Mouse (Mus musculus) right cerebral cortex, adult 2 months (tissue): ENCODE data around the gene Hemgn.

Experiments used
- DNase-seq, 2 experiments: peaks; one replicate each; pipeline ENCODE4 v3.0.0; 2021 to 2022; ENCODE audit warnings: low spot score in 2 of 2

Gene Hemgn

DNA sequence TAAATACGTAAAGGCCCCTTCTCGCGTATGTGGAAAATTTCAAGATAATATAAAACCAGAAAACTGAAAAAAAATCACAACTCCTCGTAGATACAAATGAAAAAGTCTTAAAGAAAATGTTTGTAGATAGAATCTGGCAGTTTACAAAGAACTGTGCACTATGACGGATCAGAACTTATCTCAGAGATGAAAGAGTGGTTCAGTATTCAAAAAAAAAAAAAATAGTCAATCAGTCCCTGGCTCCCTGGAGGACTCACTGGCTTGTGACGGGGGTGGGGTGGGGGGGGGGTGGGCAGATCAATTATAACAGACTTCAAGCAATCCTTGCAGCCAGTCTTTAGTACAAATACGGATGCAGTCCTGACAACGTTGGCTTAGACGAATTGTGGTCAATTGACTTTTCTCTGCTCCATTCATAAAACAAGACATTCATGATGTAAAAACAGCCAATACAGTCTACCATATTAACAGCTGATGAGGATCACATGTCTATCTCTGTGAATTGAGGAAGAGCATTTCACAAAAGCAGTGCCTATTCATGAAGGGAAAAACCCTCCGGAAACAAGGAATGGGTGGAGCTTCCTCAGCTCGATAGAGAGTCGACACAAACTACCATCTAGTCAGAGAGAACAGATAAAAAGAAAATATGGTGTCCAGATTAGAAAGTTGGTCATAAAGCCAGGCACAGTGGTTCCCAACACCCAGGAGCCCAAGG lies 53.6 kb downstream of the Hemgn start:
- DNase-seq: no peak

- peak in 1 of 2 experiments; percentile 54 for DNase-seq
Measured at GRCm38 (mm10) chr4:46356351-46357133, 56.8 kb downstream of the Hemgn start.

DNA sequence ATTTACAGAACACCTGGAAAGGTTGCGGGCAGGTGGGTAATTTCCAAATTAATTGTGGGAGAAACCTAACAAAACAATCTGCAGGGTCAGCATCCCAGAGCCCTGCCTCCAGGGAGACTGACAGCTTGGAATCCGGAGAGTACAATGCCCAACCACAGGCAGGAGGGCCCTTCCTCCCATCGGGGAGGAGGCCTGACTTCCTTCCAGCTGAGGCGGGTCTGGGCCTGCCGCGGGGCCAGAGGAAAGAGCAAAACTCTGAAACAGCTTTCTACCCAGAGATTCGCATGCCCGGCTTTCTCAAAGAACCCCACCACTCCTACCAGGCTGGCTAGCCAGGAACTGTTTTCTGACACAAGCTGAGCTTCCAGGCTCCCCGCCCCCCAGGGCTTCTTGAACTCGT lies 60.3 kb downstream of the Hemgn start:
- no peak for DNase-seq

DNA sequence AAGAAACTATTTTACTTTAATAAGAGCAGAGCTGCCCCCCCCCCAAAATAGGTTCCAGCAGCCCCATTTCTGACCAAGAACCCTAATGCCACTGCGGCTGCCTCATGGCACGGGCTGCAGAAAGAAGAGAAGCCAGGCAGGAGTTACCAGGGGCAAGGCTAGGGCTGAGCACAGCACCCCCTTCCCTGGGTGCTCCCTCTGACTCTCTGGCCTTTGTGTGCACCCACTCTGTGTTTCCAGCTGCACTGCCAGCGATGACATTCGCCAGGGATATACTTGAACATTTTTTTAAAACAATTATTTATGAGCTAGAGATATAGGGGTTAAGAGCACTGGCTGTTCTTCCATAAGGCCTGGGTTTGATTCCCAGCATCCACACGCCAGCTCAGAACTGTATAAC lies 63.8 kb downstream of the Hemgn start:
- no peak for DNase-seq

DNA sequence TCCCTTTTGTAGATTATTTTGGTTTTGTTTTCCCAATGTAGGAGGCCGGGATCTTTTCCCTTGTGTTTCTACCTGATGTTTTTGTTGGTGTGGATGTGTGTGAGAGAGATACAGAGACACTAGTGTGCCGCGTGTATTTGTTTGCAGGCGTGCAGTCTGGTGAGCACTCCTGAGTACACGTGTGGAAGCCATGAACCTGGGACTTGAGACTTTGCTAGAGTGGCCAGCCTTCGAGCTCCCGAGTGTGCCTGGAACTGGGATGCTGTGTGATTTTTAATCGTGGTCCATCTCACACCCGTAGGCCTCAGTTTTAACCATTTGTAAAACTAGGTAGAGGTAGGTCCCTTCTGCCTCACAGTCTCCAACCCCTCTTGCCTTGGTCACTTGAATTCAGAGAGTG lies 64.4 kb downstream of the Hemgn start:
- DNase-seq: no peak

- DNase-seq: no peak
Measured at GRCm38 (mm10) chr4:46347580-46348515, 65.5 kb downstream of the Hemgn start.

- no peak for DNase-seq
Measured at GRCm38 (mm10) chr4:46347141-46347540, 66.2 kb downstream of the Hemgn start.

DNA sequence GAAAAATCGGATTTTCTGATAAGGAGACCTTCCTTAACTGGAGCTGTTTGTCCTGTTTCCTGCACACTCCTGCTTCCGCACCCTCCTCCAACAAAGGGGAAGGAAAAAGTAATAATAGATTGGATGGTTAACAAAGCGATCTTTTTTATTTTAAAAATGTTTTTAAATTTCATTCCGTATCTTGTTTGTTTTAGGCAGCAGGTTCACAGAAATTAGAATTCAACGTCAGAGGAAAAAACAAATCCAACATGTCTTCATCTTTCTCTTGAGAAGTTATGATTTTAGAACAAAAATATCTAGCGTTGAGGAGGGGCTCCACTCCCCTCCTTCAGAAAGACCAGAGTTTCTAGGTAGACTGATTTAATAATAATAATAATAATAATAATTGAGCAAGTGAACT lies 67.1 kb downstream of the Hemgn start:
- no peak for DNase-seq

DNA sequence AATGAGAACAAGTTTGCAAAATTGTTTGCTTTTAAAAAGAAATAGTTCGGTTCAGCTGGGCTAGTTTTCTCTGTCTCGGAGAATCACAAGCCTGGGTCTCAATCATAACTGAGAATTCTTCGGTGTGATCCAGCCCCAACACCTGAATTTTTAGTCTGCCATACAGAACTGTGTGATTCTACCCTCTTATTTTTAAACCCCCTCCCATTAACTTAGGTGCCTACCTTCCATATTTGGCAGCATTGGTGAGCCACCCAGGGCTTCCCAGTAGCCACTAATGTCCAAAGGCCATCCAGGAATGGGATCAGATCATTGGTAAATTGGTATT lies 67.6 kb downstream of the Hemgn start:
- DNase-seq: no peak

DNA sequence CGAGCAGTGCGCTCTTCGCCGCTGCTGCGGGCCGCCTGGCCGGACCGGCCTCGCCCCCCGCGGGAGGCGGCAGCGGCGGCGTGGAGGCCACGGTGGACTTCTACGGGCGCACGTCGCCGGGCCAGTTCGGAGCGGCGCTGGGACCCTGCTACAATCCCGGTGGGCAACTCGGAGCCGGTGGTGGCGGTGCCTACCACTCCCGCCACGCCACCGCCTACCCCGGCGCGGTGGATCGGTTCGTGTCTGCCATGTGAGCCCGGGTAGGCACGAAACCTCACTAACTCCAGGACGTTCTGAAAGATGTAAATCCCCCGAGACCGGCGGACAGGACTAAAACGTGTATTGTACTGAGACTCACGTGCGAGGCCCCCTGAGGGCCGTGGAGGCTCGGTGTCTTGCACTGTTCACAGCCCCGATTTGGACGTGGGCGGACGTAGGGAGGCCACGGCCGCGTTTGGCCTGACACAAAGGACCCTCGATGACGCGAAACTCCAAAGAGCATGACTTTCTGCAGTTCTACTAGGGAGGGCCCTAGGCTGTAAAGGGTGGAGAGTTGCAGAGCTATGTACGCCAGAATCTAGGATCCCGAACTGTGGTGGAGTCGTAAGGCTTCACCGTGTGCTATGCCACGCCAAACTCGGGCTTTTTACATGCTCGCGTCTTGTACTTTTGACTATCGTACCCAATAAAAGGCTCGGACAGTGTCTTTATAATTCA lies 68.1 kb downstream of the Hemgn start:
- no peak for DNase-seq

- DNase-seq: no peak
Measured at GRCm38 (mm10) chr4:46344288-46344687, 69.0 kb downstream of the Hemgn start.
